Mouse (Mus musculus) adipocyte (in vitro differentiated cells): ENCODE results near the gene Myo1h.

Experiments used
- DNase-seq: peaks from one replicate; pipeline ENCODE4 v3.0.0-alpha.2; 2016; ENCODE audit warnings: low spot score

Myo1h gene

GRCm38 (mm10) chr5:114359586-114359985 is 70.6 kb downstream of the Myo1h start:
- no peak for DNase-seq

DNA sequence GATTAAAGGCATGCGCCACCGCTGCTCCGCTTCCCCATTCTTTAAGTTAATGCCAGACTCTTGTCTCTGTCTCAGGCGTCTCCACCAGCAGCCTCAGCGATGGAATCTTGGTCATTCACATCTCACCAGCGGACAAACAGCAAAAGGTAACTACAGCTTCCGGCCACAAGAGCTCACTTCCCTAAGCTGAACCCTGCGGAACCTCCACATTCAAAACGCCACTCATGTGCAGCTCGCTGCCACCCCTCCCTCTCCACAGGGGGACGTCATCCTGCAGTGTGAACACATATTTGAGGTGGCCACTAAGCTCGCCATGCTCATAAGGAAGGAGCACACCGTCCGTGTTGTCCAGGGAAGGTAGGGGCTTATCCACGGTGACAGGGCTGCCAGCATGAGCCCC is 72.0 kb downstream of the Myo1h start:
- DNase-seq = no peak

- DNase-seq = no peak
Observed at GRCm38 (mm10) chr5:114365043-114365752, 76.2 kb downstream of the Myo1h start.

- DNase-seq = no peak
Observed at GRCm38 (mm10) chr5:114368121-114368520, 79.2 kb downstream of the Myo1h start.

GRCm38 (mm10) chr5:114368803-114369496 is 80.0 kb downstream of the Myo1h start:
- DNase-seq = no peak

- DNase-seq = no peak
Observed at GRCm38 (mm10) chr5:114369921-114370320, 81.0 kb downstream of the Myo1h start.

DNA sequence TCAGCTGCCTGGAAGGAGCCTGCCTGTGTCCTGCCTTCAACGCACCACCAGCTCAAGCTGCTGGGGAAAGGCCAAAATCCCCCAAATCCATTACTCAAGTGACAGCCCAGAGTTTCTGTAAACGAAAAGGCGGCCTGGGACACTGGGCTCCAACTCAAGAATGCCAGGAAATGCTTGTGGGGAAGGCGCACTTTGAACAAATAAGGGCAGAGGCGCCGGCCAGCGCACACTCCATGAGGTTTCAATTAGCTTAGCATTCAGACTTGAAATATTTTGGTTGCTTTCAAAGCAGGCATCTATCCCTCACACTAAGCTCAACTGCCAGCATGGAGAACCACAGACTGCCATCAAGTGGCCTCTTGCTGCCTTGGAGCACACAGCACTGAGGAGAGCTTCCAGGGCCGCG is 81.4 kb downstream of the Myo1h start:
- peak; percentile 94 for DNase-seq

DNA sequence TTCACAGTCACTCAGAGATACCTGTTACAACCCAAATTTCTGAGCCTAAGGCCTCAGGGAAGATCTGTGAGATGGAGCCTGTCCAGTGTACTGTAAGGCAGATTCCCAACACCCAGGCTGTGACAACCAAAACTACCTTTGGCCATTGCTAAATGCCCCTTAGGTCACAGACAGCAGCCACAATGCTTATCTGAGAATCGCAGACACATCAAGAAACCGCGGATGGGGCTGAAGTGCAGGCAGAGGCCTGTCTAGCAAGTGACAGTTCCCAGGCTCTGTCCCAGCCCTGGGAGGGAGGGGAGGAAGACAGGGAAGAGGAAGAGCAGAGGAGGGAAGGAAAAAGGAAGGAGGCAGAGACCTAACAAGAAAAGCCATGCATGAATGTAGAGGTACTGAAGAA is 82.4 kb downstream of the Myo1h start:
- DNase-seq = peak; percentile 52

DNA sequence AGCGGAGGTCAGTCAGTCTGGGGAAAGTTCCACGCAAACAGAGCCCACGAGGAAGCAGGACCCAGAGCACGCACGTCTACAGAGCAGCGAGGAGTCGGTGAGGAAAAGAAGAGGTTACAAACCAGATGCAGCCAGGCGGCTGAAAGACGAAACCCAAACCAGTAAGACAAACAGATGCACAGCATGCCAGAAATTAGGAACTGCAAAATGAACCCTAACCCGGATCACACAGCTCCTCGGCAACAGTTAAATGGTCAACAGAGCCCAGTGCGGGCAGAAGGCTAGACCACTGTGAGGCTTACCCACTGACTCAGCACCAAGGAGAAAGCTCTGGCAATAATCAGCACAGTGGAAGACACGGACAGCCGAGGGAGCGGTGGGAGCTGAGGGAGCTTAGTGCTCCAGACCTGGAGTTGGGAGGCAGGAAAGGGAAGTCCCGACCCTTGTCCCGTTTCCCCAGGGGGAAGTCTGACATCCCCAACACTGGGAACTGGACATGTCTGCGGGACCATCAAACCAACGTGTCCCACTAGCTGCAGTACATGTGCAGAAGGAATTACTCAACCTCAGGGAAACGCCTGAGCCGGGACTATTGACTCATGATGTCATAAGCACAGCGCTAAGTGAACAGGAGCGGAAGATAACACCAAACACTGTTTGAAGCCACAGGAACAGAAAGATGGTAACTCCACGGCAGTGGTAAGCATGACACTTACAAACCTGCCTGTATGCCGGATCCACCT is 82.9 kb downstream of the Myo1h start:
- DNase-seq = peak; percentile 79

DNA sequence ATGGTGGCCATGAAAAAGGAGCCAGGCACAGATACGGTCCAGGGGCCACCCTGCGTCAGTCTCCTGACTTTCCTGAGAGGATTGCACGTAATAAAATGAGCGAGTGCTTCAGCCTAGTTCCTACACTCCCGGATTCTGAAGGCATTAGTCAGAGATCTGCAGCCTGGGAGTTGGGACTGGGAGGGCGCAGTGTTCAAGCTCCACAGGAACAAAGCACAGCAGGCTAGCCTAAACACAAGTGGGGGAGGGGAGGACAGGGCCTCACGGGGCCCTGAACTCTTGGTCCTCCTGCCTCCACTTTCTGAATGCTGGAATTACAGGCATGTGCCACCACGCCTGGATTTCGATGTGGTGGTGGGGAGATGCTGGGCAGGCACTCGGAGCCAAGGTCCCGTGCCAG is 83.6 kb downstream of the Myo1h start:
- DNase-seq = peak; percentile 57

DNA sequence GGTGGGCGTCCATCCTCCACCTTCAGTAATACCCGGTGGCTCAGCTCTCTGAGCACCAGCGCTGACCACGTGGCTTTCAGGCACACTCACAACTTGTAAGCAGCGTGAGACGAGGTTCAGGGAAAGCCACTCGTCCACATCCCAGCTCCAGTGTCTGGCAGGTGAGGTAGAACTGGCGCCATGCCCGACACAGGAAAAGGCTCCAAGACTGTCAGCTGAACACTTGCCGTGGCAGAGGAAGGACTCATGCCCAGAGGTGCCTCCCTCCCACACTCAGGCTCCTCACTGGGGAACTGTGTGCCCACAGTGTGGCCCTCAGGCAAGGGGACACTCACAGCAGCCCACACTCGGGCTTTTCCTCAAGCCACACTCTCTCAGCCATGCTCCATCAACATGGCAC is 84.2 kb downstream of the Myo1h start:
- peak; percentile 31 for DNase-seq

DNA sequence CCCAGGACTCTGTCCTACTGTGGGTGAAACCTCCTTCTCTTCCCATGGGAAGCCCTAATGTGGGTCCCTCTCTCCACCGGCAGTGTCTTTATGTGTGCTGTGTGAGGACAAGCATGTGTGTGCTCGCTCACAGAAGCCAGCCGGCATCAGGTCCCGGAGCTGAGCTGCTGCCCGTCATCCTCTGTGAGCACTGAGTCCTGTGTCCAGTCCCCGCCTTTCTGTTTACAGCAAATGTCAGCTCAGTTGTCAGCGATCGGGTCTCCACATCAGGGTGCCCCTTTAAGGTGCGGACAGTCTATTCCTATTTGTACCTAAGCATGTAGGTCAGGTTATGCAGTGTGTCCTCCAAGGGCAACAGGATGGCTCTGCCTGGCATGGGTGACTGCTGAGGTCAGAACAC is 84.6 kb downstream of the Myo1h start:
- DNase-seq = no peak

- no peak for DNase-seq
Observed at GRCm38 (mm10) chr5:114374409-114375213, 85.6 kb downstream of the Myo1h start.

DNA sequence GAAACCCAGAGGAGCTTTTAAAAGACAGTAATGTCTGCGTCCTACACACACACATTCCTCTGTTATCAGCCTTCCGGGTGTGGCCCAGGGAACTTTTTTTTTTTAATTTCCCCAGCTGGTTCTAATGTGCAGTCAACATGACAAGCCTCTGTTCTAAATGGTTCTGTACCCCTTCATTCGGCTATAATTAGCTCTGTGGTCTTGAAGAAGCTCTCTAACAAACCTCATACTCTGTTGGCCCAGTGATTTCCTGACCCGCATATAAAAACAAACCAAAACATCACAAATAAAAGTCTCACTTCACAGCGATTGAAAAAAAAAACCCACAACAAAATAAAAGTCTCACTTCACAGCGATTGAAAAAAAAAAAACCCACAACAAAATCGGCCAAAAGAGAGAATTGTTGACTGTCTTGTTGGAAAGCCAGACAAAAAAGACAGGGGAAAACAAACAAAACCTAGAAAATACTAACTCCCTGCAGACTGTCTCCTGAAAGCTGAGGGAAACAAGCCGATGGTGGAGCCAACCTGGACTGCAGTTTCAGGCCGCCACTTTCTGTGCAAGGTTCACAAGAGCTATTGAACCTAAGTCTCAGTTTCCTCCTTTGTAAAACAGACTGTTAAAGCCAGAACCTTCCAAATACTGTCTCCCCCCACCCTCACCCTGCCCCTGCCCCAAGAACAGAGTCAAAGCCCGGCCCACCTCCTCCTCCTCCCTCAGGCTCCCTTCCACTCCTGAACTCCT is 89.4 kb downstream of the Myo1h start:
- DNase-seq = peak; percentile 71

DNA sequence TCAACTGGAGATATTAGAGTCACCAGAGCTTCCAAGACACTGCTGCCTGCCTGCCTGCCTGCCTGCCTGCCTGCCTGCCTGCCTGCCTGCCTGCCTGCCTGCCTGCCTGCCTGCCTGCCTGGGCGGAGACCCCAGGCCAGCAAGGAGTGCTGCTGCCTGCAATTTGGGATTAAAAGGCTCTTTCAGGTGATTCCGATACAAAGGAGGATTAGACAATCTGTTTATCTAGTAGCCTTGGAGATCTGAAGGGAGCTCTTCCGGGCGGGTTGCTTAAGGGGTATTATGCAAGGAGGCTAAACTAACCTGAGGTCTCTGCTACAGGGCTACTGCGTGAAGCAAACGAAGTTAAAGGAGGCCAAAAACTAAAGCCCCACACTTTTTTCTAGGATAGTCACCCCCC is 90.0 kb downstream of the Myo1h start:
- peak; percentile 64 for DNase-seq

DNA sequence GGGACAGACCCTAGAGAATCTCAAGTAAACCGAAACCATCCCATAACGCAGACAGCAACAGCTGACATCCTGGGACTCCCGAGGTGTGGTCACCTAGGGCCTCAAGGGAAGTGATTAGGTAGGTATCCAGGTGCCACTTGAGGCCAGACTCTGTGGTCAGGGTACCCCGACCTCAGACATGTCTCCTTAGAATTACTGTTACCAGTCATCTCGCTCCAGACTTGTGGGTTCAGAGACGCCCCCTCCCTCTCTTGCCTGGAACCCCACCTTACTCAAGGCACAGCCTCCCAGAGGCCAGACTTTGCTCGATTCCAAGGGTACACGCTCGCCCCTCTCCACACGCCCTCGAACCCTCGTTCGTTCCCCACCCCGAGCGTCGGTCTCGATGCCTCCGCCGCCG is 90.8 kb downstream of the Myo1h start:
- DNase-seq = no peak

DNA sequence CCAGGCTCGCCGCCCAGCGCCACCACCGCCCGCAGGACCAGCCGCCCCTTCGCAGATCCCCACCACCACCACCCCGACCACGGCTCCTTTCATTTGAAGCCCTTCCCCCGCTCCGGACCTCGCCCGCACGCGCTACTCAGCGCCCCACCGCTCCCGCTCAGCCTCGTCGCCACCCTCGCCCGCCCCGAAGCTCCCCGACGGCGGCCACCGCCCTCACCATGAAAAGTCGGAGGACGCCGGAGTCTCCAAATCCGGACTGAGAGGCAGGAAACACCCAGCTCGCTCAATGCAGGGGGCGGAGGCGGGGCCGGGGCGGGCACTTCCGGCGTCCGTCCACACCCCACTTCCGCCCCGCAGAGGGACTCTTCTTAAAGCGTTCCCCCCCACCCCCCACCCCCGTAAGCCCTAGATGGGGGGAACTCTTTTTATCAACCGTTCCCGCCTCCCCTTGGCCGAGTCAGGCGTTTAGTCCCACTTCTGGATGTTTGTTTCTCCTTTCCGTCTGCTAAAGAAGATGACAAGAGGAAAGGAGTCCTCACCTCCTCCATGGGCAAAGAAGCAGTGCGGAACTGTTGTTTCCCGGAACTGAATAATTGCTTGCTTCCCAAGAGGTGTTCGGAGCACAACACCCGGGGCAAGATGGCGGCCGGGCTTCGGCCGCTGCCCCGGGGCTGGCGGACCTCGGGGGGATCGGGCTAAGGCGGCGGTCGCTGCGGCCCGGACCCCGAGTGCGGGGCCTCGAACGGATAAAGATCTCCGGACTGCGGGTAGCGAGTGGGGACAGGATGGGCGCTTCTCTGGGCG is 91.4 kb downstream of the Myo1h start, which contains the start of the genes Kctd10 and Ube3b:
Gene Kctd10 (minus strand): TSS at position 300 of the 804 bp plus-strand sequence.
Gene Ube3b (plus strand): TSS at position 399 of the 804 bp plus-strand sequence.
- peak; percentile 96 for DNase-seq

DNA sequence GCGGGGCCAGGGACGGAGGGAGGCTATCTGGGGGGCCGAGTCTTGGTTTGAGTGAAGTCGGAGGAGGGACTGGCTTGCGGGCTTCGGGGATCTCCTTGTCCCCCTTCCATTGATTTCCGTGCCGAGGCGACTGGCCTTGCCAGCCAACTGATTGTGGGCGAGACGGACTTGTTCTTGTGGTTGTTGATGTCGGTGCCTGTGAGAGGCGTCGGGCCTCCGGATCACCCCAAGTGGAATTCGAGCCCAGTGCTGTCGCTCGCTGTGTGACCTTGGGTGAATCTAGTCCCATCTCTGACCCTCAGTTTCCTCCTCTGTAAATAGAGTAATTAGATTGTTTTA is 92.0 kb downstream of the Myo1h start:
- DNase-seq = peak; percentile 50

DNA sequence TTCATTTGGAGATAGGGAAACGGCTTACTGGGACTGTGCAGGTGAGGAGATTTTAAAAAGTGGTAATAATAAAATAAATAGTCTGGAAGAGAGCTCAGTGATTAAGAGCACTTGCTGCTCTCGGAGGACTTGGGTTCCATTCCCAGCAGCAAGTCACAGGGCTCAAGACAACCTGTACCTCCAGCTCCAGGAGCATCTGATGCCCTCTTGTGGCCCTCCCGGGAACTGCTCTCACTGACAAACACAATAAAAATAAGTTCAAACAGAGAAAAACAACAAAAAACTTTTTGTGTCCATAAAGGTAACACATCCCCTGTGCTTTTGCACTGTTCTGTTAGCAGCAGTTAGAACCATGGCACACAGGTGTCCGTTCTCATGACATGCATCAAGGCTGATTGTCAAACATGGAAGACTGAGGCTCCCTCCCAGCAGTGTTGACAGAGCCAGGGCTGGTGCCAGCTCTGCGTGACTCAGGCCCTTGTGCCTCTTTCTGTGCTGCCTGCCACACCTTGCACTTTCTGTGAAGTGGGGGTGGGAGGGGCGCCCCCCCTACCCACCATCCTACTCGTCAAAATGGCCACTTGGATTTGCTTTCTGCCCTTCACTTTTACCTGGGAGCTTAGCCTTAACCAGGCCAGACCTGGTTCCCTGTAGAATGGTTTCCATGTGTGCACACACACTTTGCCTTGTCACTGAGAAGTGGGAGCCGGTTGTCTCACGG is 94.4 kb downstream of the Myo1h start:
- DNase-seq = peak; percentile 53

- no peak for DNase-seq
Observed at GRCm38 (mm10) chr5:114384448-114384847, 95.5 kb downstream of the Myo1h start.
